Mouse (Mus musculus) myocyte (in vitro differentiated cells): ENCODE measurements at regions not wholly inside any gene's neighbourhood (a gene's known extent, or its start where the extent isn't known, plus 50 kb on each side); places are given as distances from the start of the nearest gene placed in this dataset.

ENCODE experiments used
- H3K27me3 ChIP-seq: one replicate; pipeline ENCODE4 v1.6.1; 2011; ENCODE audit not compliant: control insufficient read depth, insufficient read depth, insufficient read length
- H3K36me3 ChIP-seq: one replicate; pipeline ENCODE4 v1.6.1; 2011; ENCODE audit not compliant: control insufficient read depth, insufficient read depth
- H3K4me2 ChIP-seq: one replicate; pipeline ENCODE4 v1.6.1; 2011; ENCODE audit warnings: low read depth, control low read depth
- H3K4me3 ChIP-seq: one replicate; pipeline ENCODE4 v1.5.1; 2011; ENCODE audit warnings: mild to moderate bottlenecking, control low read depth, moderate library complexity
- H3K79me2 ChIP-seq: one replicate; pipeline ENCODE4 v1.6.1; 2011; ENCODE audit not compliant: control insufficient read depth, insufficient read depth
- H3ac ChIP-seq: one replicate; pipeline ENCODE4 v1.6.1; 2011; ENCODE audit not compliant: control insufficient read depth, insufficient read length
- CEBPB ChIP-seq: IDR thresholded peaks from 2 replicates; pipeline ENCODE4 v1.6.1; 2011; ENCODE audit warnings: mild to moderate bottlenecking, moderate library complexity; ENCODE audit not compliant: poor library complexity, insufficient read depth, severe bottlenecking
- E2F4 ChIP-seq: IDR thresholded peaks from one replicate; pipeline ENCODE4 v1.6.1; 2011; ENCODE audit warnings: mild to moderate bottlenecking, control low read depth, moderate library complexity; ENCODE audit not compliant: insufficient read depth
- MAX ChIP-seq: IDR thresholded peaks from one replicate; pipeline ENCODE4 v1.6.1; 2011; ENCODE audit warnings: low read depth, mild to moderate bottlenecking, control low read depth
- MYOD1 ChIP-seq, 3 experiments: IDR thresholded peaks; one replicate each; pipeline ENCODE4 v1.6.1; 2011; ENCODE audit warnings: control low read depth in 2 of 3, low read depth in 2 of 3, mild to moderate bottlenecking in 2 of 3, moderate library complexity in 1 of 3; ENCODE audit not compliant: insufficient read length in 2 of 3, control insufficient read depth in 1 of 3
- MYOG ChIP-seq, 3 experiments: IDR thresholded peaks; one replicate each; pipeline ENCODE4 v1.6.1; 2011; ENCODE audit warnings: control low read depth in 2 of 3, low read depth in 2 of 3, mild to moderate bottlenecking in 2 of 3; ENCODE audit not compliant: insufficient read length in 2 of 3, control insufficient read depth in 1 of 3, insufficient read depth in 1 of 3
- POLR2A ChIP-seq: IDR thresholded peaks from one replicate; pipeline ENCODE4 v1.6.1; 2011; ENCODE audit warnings: low read depth, mild to moderate bottlenecking, control low read depth, moderate library complexity; ENCODE audit not compliant: insufficient read length
- POLR2AphosphoS2 ChIP-seq: IDR thresholded peaks from one replicate; pipeline ENCODE4 v1.6.1; 2011; ENCODE audit warnings: low read depth, control low read depth; ENCODE audit not compliant: insufficient read length
- REST ChIP-seq: IDR thresholded peaks from one replicate; pipeline ENCODE4 v1.6.1; 2011; ENCODE audit warnings: mild to moderate bottlenecking, control low read depth, moderate library complexity; ENCODE audit not compliant: insufficient read depth, insufficient read length
- SRF ChIP-seq: IDR thresholded peaks from one replicate; pipeline ENCODE4 v1.6.1; 2011; ENCODE audit warnings: low read depth; ENCODE audit not compliant: control insufficient read depth, insufficient read length
- TCF12 ChIP-seq: IDR thresholded peaks from one replicate; pipeline ENCODE4 v1.6.1; 2011; ENCODE audit warnings: mild to moderate bottlenecking, control low read depth; ENCODE audit not compliant: poor library complexity, insufficient read depth, severe bottlenecking
- TCF3 ChIP-seq: IDR thresholded peaks from one replicate; pipeline ENCODE4 v1.6.1; 2011; ENCODE audit warnings: low read depth, control low read depth; ENCODE audit not compliant: insufficient read length
- USF1 ChIP-seq: IDR thresholded peaks from one replicate; pipeline ENCODE4 v1.6.1; 2011; ENCODE audit warnings: low read depth, mild to moderate bottlenecking, control low read depth, moderate library complexity

GRCm38 (mm10) chr12:82093317-82093716 lies 75.8 kb upstream of the Sipa1l1 start:
- Histone ChIP-seq H3K4me3 (no peak overlapping the region), H3K4me2 (no peak overlapping the region), H3K36me3 (no peaks in the 10 kb centered on the region), H3K27me3 (no peaks in the 10 kb centered on the region), H3K79me2 (no peaks in the 10 kb centered on the region), H3ac (no peak overlapping the region)
- no peak for TF ChIP-seq SRF
- no peak for TF ChIP-seq TCF12
- no peak for TF ChIP-seq CEBPB
- no peak for TF ChIP-seq USF1

GRCm38 (mm10) chr12:82095396-82095795 lies 73.7 kb upstream of the Sipa1l1 start:
- no peak for TF ChIP-seq POLR2AphosphoS2
- TF ChIP-seq CEBPB: no peak
- TF ChIP-seq MYOG (IDR thresholded peaks at IDR 0.05; ENCODE audit: control insufficient read depth in 1 of 3, insufficient read depth in 1 of 3, insufficient read length in 2 of 3, low read depth in 2 of 3): no peak
- TF ChIP-seq TCF3: no peak
- TF ChIP-seq E2F4: no peak
- TF ChIP-seq POLR2A: no peak
- TF ChIP-seq SRF: no peak
- no peak for TF ChIP-seq USF1
- no peak for TF ChIP-seq TCF12
- no peak for TF ChIP-seq REST
- TF ChIP-seq MAX: no peak
- TF ChIP-seq MYOD1 (IDR thresholded peaks at IDR 0.05; ENCODE audit: control insufficient read depth in 1 of 3, insufficient read length in 2 of 3, low read depth in 2 of 3): no peak
- no peaks in the 10 kb centered on the region for H3K27me3 ChIP-seq

GRCm38 (mm10) chr12:82097126-82097525 lies 72.0 kb upstream of the Sipa1l1 start:
- H3K4me3 ChIP-seq: no peak overlapping the region
- TF ChIP-seq MAX (no peak), MYOG (IDR thresholded peaks at IDR 0.05; ENCODE audit: control insufficient read depth in 1 of 3, insufficient read depth in 1 of 3, insufficient read length in 2 of 3, low read depth in 2 of 3) (no peak), TCF3 (no peak), POLR2AphosphoS2 (no peak)
- no peaks in the 10 kb centered on the region for H3K27me3 ChIP-seq
- no peaks in the 10 kb centered on the region for H3K79me2 ChIP-seq
- H3K36me3 ChIP-seq: no peaks in the 10 kb centered on the region
- H3ac ChIP-seq: no peak overlapping the region
- H3K4me2 ChIP-seq: no peak overlapping the region

More at GRCm38 (mm10) chr12:82095396-82095795, 73.7 kb upstream of the Sipa1l1 start:
- Histone ChIP-seq H3ac (no peak overlapping the region), H3K4me2 (no peak overlapping the region), H3K4me3 (no peak overlapping the region), H3K79me2 (no peaks in the 10 kb centered on the region), H3K36me3 (no peaks in the 10 kb centered on the region)

GRCm38 (mm10) chr12:82097620-82098019 lies 71.5 kb upstream of the Sipa1l1 start:
- H3K4me3 ChIP-seq: no peak overlapping the region
- H3ac ChIP-seq: no peak overlapping the region
- TF ChIP-seq MYOD1 (IDR thresholded peaks at IDR 0.05; ENCODE audit: control insufficient read depth in 1 of 3, insufficient read length in 2 of 3, low read depth in 2 of 3): no peak
- TF ChIP-seq POLR2A: no peak
- no peaks in the 10 kb centered on the region for H3K36me3 ChIP-seq
- no peaks in the 10 kb centered on the region for H3K27me3 ChIP-seq
- H3K79me2 ChIP-seq: no peaks in the 10 kb centered on the region
- H3K4me2 ChIP-seq: no peak overlapping the region

- Histone ChIP-seq H3K4me2 (peak overlapping the region; percentile 34), H3ac (no peak overlapping the region), H3K4me3 (no peak overlapping the region), H3K36me3 (no peaks in the 10 kb centered on the region), H3K79me2 (no peaks in the 10 kb centered on the region), H3K27me3 (no peaks in the 10 kb centered on the region)
- TF ChIP-seq MAX (no peak), TCF12 (no peak), MYOG (IDR thresholded peaks at IDR 0.05; ENCODE audit: control insufficient read depth in 1 of 3, insufficient read depth in 1 of 3, insufficient read length in 2 of 3, low read depth in 2 of 3) (peak; percentile 21 to 76 (median 58)), MYOD1 (IDR thresholded peaks at IDR 0.05; ENCODE audit: control insufficient read depth in 1 of 3, insufficient read length in 2 of 3, low read depth in 2 of 3) (peak in 2 of 3 experiments; percentile 29 to 78), E2F4 (no peak), USF1 (no peak), POLR2AphosphoS2 (no peak), REST (no peak), CEBPB (no peak), SRF (no peak), TCF3 (no peak), POLR2A (no peak)
Measured at GRCm38 (mm10) chr12:82104211-82104610, 64.9 kb upstream of the Sipa1l1 start.
